Mouse (Mus musculus) layer of hippocampus, adult 11-12 months (tissue): ENCODE measurements around the gene Ipo7.
"Not testable (repeated sequence)": the region's sequence is repeated elsewhere in the genome, so short reads cannot be mapped to it uniquely, and the experiment has no call there.

Experiments used
- DNase-seq: peaks from one replicate; pipeline ENCODE4 v3.0.0; 2022; ENCODE audit warnings: low spot score

Gene Ipo7

DNA sequence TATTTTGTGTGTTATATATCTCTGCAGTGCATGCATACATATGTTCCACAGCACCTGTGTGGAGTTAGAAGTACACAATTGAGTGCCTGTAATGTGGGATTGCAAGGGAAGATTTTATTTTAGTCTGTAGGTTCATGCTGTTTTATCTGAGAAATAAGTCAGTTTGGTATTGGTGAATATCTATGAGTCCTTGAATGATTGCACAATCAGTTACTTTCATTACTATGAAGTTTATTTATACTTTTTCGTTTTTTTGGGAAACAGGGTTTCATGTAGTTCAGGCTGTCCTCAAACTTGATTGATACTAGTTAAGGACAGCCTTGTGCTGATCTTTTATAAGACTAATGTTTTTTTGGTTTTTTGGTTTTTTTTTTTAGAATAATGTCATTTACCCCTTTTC, 5.5 kb downstream of the Ipo7 start:
- DNase-seq, result no peak

DNA sequence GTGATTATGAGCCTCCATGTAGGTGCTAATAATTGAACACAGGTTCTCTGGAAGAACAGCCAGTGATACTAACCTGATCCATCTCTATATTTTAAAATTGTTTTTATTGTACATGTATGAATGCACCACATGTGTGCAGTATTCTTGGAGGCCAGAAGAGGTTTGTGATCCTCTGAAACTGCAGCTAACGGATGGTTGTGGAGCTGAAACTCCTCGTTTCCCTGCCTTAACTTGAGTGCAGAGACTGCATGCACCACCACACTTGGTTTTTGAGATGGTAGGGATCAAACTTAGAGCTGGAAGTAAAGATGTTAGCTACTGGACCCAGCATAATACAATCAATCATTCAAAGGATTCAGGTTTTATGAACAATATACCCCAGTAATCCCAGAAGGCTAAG, 8.5 kb downstream of the Ipo7 start:
- DNase-seq, result no peak

DNA sequence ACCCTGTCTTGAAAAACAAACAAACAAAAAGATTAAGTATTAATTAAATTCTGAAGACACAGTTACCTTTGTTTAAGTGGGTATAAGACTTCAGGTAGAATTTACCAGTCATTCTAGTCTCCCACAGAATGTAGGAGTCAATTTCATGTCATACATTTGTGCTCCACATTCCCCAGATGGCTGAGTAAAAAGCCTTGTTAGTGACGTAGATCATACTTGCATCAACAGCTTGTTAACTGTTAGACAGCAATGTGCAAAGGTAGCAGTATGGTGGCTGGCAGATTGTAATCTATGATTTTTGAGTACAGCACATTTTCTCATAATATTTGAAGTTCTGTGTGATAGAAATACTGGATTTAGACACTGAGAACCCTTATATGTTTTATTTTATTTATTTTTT, 10.8 kb downstream of the Ipo7 start:
- no peak for DNase-seq

DNA sequence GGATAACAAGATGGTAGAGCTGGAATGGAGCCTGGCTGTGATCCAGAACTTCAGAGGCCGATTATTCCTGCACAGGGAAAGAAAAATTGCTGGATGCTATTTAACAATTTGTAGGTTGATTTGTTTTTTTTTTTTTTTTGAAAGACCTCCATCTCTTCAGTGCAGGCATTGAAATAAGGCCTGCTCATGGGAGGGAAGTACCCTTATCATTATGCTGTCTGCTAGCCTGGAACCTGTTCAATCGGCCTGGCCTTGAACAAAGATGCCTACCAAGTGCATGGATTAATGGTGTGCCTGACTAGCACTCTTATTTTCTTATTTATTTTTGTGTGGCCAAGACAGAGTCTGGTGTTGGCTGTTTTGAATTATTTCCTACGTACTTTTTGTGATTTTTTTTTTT, 12.3 kb downstream of the Ipo7 start:
- no peak for DNase-seq

DNA sequence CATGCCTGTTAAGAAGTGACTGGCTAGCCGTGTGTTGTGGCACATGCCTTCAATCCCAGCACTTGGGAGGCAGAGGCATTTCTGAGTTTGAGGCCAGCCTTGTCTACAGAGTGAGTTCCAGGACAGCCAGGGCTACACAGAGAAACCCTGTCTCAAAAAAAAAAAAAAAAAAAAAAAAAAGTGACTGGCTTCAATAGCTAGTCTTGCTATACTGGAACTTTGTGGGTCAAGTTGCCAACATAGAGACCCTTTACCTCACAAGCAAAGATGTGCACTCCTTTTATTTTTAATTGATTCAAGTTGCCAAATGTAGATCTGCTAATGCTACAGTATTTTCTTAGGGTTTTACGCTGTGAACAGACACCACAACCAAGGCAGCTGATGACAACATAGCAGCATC, 39.6 kb downstream of the Ipo7 start:
- not testable (repeated sequence) for DNase-seq

DNA sequence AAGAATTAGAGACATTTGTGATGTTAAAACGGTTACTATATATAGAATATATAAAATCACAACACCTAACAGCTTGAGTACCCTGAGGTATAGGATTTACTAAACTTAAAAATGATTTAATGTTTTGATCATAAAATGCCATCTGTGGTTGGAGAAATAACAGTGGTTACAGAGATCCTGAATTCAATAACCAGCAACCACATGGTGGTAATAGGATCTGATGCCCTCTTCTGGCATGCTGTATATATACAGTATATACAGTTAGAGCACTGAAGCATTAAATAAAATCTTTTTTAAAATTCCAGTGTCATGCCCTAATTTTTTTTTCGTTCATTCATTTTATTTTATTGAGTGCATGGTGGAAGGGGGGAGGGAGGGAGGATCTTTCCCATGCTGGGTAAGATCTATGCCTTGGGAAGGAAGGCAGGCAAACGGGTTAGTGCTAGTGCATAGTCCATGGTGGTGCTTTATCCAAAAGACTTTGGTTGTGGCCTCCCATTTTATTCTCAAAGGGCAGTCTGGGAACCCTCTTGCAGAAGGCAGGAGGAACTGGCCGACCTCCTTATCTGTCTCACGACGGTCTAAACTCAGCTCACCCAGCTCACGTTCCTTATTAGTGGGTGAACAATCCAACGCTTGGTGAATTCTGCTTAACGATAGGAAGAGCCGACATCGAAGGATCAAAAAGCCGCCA, 41.2 kb downstream of the Ipo7 start:
- DNase-seq, result no peak

DNA sequence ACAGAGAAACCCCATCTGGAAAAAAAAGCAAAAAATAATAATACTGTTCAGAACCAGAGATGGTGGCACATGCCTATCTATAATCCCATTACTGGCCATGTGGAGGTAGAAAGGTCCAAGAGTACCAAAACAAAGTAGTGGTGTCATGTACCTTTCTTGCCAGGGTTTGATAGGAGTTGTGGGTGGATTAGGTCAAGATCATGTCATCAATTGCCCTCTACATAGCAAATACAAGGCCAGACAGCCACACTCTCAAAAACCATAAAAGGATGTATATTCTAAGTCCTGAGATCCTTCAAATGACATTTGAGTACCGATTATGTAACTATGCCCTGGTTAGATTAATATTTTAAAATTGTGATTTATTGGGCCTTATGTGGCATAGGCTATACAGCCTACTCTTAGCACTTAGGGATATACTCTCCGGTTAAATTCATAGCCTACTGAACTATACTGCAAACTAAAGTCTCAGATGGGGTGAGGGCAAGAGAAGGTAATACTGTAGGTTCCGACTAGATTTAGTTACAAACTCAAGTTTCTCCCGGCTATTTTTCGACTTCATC, 42.1 kb downstream of the Ipo7 start:
- no peak for DNase-seq

DNA sequence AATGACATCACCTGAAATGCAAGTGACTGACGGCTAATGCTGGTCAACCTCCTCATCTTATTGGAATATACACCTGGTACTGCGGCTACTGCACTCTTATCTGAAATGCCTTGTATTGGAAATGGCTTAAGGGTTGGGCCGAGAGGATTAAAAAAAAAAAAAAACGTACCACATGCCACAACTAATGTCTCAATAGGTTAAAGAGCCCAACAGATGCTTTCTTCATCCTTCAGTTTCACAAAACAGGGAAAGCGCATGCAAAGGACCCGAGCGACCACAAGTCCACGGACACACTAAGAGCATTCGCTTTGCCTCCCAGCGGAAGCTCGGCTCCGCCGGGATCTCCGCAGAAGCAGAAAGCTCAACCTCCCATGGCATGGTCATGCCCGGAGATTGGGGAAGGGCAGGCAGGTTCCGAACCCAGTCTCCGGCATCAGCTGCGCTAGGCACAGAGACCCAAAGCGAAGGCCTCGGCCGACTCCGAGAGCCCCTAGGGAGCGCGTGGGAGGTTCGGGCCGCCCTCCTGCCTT, 42.7 kb downstream of the Ipo7 start:
- DNase-seq, result no peak

DNA sequence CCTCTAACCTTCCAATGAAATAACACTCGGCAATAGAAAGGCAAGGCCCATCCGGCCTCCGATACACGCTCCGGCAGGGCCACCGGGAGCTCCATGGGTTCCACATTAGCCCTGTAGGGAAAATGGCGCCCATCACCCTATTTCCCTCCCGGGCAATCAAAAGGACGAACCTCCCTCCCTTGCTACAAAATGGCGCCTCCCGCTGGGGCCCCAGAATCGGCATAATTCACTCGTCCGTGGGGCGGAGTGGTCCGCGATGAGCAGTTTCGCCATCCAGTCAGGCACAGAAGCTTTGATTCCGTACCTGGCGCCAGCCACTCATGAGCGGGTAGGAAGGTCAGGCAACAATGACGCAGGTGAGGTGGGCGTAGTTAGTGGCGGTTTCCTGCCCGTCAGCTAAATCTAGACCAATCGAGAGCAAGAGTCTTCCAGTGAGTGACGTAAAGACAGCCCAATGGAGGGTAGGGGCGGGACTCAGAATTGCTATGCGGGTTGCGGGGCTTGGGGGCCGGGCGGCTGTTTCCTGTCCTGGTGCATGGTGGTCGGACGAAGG, 43.2 kb downstream of the Ipo7 start, which contains the start of gene Zfp143:
Gene Zfp143 (plus strand): TSS at position 19 of the 553 bp plus-strand sequence.
- DNase-seq, result peak; percentile 100

DNA sequence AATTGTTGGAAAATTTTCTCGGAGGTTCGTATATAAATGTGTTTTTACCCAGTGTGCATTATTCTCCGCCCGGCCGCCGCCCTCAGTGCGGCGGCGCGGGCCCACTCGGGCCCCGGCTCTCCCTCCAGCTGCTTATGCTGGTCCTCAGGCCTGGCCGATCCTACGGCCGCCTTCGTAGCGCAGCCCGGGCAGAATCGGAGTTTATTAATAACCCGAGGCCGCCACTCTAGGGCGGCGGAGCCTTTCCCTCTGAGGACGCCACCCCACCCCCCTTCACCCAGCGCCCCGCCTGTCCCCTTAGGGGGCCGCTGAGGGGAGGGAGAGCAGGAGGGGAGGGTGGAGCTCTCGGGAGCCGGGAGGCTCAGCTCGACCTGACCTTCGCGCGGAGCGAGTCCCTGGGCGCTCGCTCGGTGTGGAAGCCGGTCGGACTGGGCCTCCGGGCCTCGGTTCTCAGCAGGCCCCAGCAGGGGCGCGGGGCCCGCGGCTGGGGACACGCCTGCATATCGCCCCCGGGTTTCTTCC, 43.7 kb downstream of the Ipo7 start:
- peak; percentile 79 for DNase-seq

DNA sequence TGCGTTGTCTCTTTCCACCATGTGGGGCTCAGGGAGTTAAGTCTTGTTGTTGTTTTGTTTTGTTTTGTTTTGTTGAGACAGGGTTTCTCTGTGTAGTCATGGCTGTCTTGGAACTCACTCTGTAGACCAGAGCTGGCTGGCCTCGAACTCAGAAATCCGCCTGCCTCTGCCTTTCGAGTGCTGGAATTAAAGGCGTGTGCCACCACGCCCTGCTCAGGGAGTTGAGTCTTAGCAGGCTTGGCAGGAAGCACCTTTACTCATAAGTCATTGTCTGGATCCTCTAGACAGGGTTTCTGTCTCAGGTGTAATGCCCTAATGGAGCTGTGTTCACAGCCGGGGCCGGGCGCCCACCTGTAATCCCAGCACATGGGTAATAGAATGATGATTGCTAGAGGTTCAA, 45.7 kb downstream of the Ipo7 start:
- no peak for DNase-seq

DNA sequence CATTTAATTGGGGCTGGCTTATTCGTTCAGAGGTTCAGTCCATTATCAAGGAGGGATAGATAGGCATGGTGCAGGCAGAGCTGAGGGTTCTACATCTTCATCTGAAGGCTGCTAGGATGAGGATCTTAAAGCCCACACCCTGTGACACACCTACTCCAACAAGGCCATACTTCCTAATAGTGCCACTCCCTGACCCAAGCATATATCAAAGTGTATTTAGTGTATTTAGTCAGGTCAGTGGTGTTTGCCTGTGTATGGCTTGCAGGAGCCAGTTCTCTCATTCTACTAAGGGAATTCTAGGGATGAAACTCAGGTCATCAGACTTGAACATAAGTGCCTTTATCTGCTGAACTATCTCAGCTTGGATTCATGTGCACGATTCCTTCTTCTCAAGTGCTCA, 51.0 kb downstream of the Ipo7 start:
- no peak for DNase-seq

DNA sequence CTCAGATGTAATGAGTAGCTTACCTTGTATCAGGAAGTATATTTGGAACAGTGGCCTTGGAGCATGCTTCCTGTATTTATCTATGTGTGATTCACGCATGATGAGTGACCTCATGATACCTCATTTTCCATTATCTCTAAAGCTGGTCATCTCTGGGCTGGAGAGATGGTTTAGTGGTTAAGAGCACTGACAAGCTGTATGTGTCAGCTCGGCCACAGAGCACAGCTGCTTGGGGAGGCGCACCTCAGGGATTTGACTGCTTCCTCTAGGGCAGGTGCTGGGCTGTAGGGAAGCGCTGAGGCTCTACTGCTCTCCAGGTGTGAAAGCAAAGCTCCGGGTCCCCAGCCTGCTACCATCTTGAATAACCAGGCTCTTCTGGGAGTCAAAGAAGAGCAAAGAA, 60.1 kb downstream of the Ipo7 start:
- no peak for DNase-seq

DNA sequence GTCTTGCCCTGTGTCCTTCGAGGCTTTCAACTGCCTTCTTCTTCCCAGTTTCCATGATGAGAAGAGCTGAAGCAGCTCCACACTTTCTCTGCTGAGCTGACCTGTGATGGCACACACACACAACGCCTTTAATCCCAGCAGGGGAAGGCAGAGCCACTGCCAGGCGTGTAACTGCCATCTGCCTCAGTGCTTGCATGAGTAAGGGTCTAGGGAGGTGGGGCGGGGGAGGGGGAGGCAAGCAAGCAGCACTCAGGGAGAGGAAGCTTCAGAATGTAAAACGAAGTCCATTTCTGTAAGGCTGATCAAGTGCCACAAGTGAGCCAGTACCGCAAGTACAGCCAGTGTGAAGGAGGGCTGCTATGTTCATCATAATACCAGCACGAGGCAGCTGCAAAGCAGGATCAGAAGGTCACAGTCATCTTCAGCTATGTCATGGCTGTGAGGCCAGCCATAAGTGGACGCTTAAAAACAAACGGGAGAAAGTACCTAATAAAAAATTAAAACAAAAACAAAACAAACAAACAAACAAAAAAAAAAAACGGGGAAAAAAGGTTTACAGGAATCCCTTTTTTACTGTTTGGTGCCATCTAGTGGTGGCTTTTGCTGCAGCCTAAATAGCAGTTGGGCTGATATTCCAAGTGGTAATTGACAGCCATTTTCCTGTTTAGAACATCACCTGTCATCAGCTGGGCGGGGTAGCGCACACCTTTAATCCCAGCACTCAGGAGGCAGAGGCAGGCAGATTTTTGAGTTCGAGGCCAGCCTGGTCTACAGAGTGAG, 65.5 kb downstream of the Ipo7 start:
- DNase-seq, result peak; percentile 65

DNA sequence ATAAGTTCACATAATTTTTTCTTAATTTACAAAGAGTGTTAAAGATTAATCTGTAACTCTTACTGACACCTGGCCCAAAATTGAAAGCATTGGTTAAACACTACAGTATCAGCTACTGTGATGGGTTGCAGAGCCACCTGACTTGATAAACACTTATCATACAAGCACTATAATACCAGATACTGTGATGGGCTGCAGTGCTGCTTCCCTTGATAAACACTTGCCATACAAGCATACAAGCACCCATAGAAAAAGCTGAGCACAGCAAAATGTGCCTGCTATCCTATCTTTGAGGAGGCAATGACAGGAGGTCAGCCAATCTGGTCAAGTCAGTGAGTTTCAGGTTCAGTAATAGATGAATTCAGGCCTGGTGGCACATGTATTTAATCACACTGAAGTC, 67.1 kb downstream of the Ipo7 start:
- DNase-seq, result no peak

DNA sequence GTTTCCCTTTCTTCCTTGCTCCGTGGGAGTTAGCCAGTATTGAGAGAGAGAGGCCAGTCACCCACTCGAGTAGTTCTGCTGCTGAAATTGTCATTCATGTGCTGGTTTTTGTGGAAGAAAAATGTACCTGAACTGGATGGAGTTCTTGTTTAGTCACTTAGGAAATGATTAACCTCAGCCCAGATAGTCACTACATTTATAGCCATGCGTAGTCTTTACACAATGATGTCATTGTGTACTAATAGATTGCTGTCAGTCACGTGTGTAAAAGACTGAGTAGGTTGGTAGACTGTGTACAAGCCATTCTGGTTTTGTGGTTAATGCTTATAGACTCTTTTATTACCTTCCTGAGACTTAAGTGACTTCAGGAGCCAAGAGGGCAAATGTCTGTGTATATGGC, 69.8 kb downstream of the Ipo7 start:
- no peak for DNase-seq

DNA sequence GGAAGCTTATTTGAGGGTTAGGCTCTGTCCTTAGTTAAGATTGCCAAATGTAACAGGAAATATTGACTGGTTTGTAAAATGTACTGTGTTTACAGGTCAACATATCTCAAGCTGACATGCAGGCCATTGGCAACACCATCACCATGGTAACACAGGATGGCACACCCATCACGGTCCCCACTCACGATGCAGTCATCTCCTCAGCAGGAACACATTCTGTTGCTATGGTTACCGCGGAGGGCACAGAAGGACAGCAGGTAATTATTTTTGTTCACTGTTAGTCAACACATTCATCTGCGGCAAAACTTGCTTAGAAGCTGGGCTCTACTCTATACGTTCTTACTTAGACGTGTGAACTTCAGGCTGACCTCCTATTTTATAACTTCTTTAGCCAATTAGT, 73.6 kb downstream of the Ipo7 start:
- DNase-seq, result peak; percentile 28

DNA sequence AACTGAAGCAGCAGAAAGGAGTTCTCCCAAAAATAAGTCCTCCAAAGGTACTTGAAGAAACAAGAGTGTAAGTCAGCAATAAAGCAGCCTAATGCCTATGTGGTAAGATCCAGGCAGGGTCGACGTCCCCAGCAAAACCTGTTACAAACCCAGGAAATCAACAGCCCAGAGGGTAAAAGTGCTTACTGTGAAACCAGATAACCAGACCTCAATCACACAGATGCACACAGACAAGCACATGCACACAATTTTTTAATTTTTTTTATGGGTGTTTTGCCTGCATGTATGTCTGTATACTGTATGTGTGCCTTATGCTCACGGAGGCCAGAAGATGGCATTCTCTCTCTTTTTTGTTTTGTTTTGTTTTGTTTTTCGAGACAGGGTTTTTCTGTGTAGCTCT, 78.3 kb downstream of the Ipo7 start:
- no peak for DNase-seq

DNA sequence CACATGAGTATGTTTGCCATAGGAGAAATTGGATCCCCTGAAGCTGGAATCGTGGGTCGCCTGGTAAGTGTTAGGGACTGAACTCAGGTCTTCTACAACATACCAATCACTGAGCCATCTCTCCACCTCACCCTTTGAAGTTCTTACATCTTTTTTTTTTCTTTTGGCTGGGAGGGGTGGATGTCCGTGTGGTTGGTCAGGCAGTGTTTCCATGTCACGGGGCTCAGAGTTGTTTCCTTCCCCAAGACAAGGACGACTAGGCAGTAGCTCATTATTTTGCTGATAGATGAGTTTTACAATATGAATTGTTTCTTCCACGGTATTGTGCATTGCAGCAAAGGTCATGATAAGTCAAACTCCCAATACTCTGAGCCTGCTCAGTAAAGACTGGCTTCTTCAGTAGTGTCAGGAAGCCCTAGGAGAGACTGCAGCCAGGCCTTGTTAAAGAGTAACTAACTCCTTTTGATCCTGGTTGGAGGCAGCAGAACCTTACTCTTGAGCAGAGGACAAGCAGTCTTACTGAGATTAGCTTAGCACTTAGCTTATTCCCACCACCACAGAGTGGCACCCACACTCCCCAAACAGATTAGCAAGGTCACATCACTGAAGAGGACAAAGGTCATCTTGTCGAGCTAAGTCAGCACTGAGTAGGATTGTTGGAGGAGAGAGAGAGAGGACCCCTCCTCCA, 79.2 kb downstream of the Ipo7 start:
- no peak for DNase-seq

DNA sequence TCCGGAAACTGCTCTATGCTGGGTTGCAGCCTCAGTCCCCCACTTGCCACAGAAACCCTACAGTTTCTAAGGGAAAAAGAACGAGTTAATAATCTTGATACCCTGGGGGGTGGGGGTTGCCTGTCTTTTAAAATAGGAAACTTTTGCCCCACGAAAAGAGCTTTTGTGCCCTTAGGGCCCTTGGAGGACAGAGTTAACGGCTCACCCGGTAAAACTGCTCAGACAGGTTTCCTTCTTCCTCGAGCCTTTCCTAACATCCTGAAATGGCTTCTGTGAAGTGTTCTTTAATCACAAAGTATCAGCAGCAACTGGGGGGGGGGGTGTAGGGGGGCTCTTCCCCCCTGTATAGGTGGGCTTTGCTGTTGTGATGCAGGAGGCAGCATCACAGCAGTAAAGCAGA, 82.8 kb downstream of the Ipo7 start:
- DNase-seq, result no peak

DNA sequence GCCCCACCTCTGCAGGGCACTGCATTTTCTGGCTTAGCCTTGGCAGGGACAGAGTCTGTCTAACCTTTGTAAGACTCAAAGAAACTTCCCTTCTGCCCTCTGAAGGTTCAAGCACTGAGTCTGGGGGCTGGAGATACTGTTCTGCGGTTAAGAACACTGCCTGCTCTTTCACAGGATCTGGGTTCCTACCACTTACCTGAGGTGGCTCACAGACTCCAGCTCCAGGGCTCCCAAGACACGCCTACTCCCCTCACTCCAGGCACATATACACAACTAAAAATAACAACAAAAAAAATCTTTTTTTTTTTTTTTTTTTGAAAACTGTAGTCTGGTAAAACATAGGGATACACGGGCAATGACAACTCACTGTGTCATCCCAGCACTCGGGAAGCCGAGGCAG, 83.2 kb downstream of the Ipo7 start:
- no peak for DNase-seq

DNA sequence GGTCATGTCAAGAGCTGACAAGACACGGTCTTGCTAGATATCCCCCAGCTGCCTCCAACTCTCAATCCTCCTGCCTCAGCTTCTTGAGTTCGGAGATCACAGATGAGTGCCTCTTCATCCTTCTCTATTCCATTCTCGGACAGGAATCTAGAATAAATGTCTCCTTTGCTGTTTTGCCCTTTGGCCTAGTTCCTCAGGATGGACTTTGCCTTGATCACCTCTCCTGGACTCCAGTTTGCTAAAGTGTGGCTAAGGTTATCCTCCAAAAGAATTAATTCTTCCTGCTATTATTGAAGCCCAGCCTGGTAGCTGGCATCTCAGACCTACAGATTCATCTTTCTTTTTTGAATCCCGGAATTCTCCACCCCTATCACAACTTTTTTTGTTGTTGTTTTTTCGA, 87.0 kb downstream of the Ipo7 start:
- DNase-seq, result no peak
